Mouse (Mus musculus): ENCODE measurements around the gene Inhbc. TPM values are rescaled to one million over a fixed set of nuclear protein-coding genes. Genes with fewer than 3 reads are reported as not detected.

Inhbc gene
- polyA plus RNA-seq, 1 experiment = not detected

- Histone ChIP-seq H3K27ac (replicated peaks; ENCODE audit: low read depth, low read length) (no peak overlapping the region), H3K4me3 (ENCODE audit: insufficient read depth, low read depth, low read length) (no peak overlapping the region), H3K4me1 (ENCODE audit: control insufficient read depth, insufficient read depth, insufficient read length, low read length) (no peaks in the 10 kb centered on the region)
These were observed 3.1 kb downstream of the Inhbc start for GRCm38 (mm10) chr10:127367116-127367515.

DNA sequence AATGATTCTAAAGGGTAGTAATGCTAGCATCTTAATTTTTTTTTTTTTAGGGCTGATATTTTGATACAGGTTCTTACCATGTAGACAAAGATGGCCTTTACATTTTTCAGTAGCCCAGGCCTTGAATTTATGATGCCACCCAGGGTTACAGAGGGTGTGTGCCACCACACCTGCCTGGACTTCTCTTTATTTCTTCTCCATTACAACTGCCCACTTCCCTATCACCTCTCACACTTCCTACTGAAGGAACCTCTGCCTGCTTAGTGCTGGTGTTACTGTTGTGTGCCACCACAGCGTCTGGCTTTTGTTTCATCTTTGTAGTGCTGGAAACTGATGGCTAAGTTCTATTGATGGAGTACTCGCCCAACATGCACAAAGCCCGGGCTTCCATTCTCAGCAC lies 9.5 kb downstream of the Inhbc start:
- Histone ChIP-seq H3K4me1 (ENCODE audit: control insufficient read depth, insufficient read depth, insufficient read length, low read length) (no peaks in the 10 kb centered on the region), H3K27ac (replicated peaks; ENCODE audit: low read depth, low read length) (no peak overlapping the region), H3K4me3 (ENCODE audit: insufficient read depth, low read depth, low read length) (no peak overlapping the region)

GRCm38 (mm10) chr10:127355336-127355735 lies 14.9 kb downstream of the Inhbc start:
- Histone ChIP-seq H3K4me1 (ENCODE audit: control insufficient read depth, insufficient read depth, insufficient read length, low read length) (no peaks in the 10 kb centered on the region), H3K4me3 (ENCODE audit: insufficient read depth, low read depth, low read length) (no peak overlapping the region), H3K27ac (replicated peaks; ENCODE audit: low read depth, low read length) (no peak overlapping the region)

DNA sequence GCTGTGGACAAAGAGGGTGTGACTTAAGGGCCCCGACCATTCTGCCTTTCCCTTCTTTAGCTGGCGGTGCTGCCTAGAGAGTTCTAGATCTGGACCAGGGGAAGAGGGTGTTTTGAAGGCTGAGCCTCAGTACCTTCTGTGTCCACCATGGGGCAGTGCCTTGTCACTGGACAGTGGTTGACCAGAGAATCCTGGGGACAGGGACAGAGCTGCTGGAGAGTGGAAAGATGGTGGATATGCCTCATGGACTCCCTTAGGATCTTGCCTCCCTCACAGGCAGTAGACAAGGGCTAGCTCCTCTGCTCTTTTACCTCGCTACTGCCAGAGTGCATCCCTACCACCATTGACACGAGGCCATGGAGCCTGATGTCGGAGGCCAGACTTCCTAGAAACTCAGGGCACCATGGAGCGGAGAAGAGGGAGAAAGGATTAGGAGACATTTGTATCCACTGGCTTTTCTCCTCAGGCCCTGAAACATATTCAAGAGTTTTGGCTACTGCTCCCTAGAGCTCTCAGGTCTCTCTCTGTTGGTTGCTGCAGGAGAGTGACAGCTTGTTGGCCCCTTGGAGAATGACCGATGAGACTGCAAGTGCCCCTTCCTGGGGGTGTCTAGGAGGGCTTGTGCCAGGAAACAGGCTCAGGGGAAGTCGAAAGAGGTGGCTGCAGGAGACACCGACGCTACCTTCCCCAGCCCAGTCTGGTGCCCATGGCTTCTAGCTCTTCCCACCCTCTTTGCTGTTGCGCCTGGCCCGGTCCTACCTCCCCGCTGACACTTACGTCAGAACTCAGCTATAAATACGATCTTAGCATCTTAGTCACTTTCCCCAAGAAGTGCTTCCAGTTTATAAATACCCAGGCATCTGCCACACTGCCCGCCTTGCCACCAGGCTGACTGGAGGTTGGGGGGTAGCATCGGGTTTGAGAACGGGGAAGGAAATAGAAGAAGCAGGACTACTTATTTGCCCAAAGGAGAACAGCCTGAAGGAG lies 16.0 kb downstream of the Inhbc start, which contains the start of gene Inhbe:
TSS of gene Inhbe (minus strand) at position 503 of the 987 bp plus-strand sequence.
- H3K27ac ChIP-seq (replicated peaks; ENCODE audit: low read depth, low read length) = no peak within 1 kb of the TSS
- no peak within 1 kb of the TSS for H3K4me3 ChIP-seq (ENCODE audit: insufficient read depth, low read depth, low read length)
- no peaks in the 10 kb centered on the region for H3K4me1 ChIP-seq (ENCODE audit: control insufficient read depth, insufficient read depth, insufficient read length, low read length)

DNA sequence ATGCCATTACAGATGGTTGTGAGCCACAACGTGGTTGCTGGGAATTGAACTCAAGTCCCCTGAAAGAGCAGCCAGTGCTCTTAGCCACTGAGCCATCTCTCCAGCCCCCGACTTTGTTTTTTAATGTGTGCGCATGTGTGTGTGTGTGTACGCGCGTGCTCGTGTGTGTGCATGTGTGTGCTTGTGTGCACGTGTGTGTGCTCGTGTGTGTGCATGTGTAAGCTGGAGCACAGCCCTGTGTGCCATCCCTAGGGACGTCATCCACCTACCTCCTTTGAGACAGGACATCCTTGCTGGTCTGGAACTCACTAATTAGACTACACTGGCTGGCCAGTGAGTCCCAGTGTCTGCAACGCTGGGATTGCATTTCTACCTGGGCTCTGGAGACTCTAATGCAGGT lies 17.5 kb downstream of the Inhbc start:
- no peak overlapping the region for H3K4me3 ChIP-seq (ENCODE audit: insufficient read depth, low read depth, low read length)
- H3K27ac ChIP-seq (replicated peaks; ENCODE audit: low read depth, low read length) = no peak overlapping the region
- H3K4me1 ChIP-seq (ENCODE audit: control insufficient read depth, insufficient read depth, insufficient read length, low read length) = no peaks in the 10 kb centered on the region

DNA sequence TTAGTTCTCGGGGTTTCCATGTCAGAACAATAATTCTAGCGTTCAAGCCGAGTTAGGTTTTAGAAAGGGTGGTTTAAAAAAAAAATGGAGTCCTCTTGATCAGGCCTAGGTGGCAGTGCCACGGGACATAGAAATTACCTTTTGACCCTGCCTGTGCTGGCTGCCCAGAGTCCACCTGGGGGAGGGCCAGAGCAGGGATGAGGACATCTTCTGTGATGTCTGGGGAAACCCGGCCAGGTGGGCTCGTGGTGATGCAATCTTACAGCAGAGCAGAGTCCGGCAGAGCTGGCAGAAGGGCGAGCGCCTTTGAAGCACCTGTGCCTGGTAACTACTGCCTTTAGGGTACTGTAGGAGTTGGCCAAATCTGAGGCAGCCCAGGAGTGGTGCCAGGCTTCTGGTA lies 18.0 kb downstream of the Inhbc start:
- no peak overlapping the region for H3K27ac ChIP-seq (replicated peaks; ENCODE audit: low read depth, low read length)
- H3K4me3 ChIP-seq (ENCODE audit: insufficient read depth, low read depth, low read length) = no peak overlapping the region

DNA sequence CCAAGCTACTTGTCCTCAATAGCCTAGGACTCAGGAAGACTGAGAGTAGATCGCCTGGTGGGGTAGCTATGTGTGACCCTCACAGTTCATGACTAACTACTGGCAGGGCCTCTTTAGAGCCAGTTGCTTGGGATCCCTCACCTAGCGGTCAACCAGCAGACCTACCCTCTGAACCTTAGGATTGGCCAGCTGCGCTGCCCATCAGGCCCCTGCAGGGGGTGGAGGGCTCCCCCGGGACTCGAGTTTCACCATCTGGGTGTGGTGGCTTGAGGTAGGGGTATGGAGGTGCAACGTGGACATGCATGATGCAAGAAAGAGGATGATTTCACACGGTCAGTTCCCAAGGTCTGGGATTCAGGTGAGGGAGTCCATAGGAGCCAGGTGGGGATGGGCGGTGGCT lies 18.5 kb downstream of the Inhbc start:
- H3K4me3 ChIP-seq (ENCODE audit: insufficient read depth, low read depth, low read length) = no peak overlapping the region
- H3K27ac ChIP-seq (replicated peaks; ENCODE audit: low read depth, low read length) = no peak overlapping the region
- H3K4me1 ChIP-seq (ENCODE audit: control insufficient read depth, insufficient read depth, insufficient read length, low read length) = no peaks in the 10 kb centered on the region

More for the DNA sequence above, 18.0 kb downstream of the Inhbc start:
- H3K4me1 ChIP-seq (ENCODE audit: control insufficient read depth, insufficient read depth, insufficient read length, low read length) = no peaks in the 10 kb centered on the region

- H3K4me3 ChIP-seq (ENCODE audit: insufficient read depth, low read depth, low read length) = no peak overlapping the region
- no peaks in the 10 kb centered on the region for H3K4me1 ChIP-seq (ENCODE audit: control insufficient read depth, insufficient read depth, insufficient read length, low read length)
- H3K27ac ChIP-seq (replicated peaks; ENCODE audit: low read depth, low read length) = no peak overlapping the region
These were observed 19.0 kb downstream of the Inhbc start for GRCm38 (mm10) chr10:127351285-127351595.

- Histone ChIP-seq H3K4me3 (ENCODE audit: insufficient read depth, low read depth, low read length) (no peak overlapping the region), H3K4me1 (ENCODE audit: control insufficient read depth, insufficient read depth, insufficient read length, low read length) (no peaks in the 10 kb centered on the region), H3K27ac (replicated peaks; ENCODE audit: low read depth, low read length) (no peak overlapping the region)
These were observed 19.5 kb downstream of the Inhbc start for GRCm38 (mm10) chr10:127350594-127351284.

DNA sequence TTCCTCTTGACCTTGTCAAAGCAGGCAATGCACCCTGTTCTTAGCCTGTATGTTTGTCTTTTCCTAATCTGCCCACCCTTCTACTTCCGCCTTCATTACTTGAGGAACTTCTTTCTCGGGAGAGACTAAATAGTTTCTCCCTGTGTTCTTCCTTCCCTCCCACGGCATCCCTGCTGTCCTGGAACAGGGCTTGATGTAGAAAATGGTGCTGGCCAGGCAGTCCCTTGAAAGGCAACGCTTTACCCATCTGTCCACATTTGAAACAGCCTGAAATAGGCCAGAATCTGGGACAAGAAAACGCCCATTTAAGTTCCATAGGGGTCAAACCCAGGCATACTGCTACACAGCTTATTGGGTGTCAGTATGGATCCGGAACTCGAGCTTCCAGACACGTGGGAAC lies 20.4 kb downstream of the Inhbc start:
- H3K27ac ChIP-seq (replicated peaks; ENCODE audit: low read depth, low read length) = no peak overlapping the region
- H3K4me3 ChIP-seq (ENCODE audit: insufficient read depth, low read depth, low read length) = no peak overlapping the region

DNA sequence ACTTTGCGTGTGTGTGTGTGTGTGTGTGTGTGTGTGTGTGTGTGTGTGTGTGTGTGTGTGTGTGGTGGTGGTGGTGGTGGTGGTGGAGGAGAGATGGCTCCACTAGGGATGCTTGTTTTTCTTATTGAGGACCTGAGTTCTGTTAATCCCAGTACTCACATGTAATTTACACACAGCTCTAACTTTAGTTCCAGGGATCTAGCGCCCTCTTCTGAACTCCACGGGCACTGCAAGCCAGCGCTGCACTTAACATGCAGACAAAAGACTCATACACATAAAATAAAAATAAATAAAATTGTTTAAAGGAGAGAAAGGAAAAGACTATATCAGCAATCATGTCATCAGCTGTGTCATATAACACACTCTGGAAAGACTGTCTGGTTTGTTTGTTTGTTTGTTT lies 21.3 kb downstream of the Inhbc start:
- no peak overlapping the region for H3K4me3 ChIP-seq (ENCODE audit: insufficient read depth, low read depth, low read length)
- no peak overlapping the region for H3K27ac ChIP-seq (replicated peaks; ENCODE audit: low read depth, low read length)
- H3K4me1 ChIP-seq (ENCODE audit: control insufficient read depth, insufficient read depth, insufficient read length, low read length) = no peaks in the 10 kb centered on the region

More for the DNA sequence above, 20.4 kb downstream of the Inhbc start:
- no peaks in the 10 kb centered on the region for H3K4me1 ChIP-seq (ENCODE audit: control insufficient read depth, insufficient read depth, insufficient read length, low read length)

GRCm38 (mm10) chr10:127346173-127346572 lies 24.1 kb downstream of the Inhbc start:
- H3K4me1 ChIP-seq (ENCODE audit: control insufficient read depth, insufficient read depth, insufficient read length, low read length) = no peaks in the 10 kb centered on the region
- no peak overlapping the region for H3K27ac ChIP-seq (replicated peaks; ENCODE audit: low read depth, low read length)
- no peak overlapping the region for H3K4me3 ChIP-seq (ENCODE audit: insufficient read depth, low read depth, low read length)

DNA sequence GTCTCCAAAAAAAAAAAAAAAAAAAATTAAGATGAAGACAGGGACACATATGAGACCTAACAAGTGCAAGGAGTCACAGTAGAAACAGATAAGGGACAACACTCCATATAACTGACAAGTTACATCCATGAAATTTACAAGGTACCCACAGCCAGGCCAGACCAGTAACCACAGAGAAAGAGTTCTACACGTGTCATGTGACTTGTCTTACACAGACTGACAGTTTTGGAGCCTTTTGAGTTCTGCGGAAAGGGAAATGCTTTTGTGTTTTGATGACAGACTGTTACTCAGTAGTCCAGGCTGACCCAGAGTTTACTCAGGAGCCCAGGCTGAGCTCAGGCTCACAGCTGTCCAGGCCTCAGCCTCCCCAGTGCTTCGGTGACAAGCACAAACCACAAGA lies 27.2 kb downstream of the Inhbc start:
- H3K27ac ChIP-seq (replicated peaks; ENCODE audit: low read depth, low read length) = no peak overlapping the region
- H3K4me1 ChIP-seq (ENCODE audit: control insufficient read depth, insufficient read depth, insufficient read length, low read length) = no peaks in the 10 kb centered on the region
- H3K4me3 ChIP-seq (ENCODE audit: insufficient read depth, low read depth, low read length) = no peak overlapping the region

- no peaks in the 10 kb centered on the region for H3K4me1 ChIP-seq (ENCODE audit: control insufficient read depth, insufficient read depth, insufficient read length, low read length)
- no peak within 1 kb of the TSS for H3K27ac ChIP-seq (replicated peaks; ENCODE audit: low read depth, low read length)
- peak within 1 kb of the TSS; percentile 52 for H3K4me3 ChIP-seq (ENCODE audit: insufficient read depth, low read depth, low read length)
These were observed 28.2 kb downstream of the Inhbc start, which contains the start of gene Gli1 for GRCm38 (mm10) chr10:127341891-127342639. TSS of gene Gli1 (minus strand) at chr10:127341974.

- Histone ChIP-seq H3K27ac (replicated peaks; ENCODE audit: low read depth, low read length) (no peak overlapping the region), H3K4me1 (ENCODE audit: control insufficient read depth, insufficient read depth, insufficient read length, low read length) (no peaks in the 10 kb centered on the region), H3K4me3 (ENCODE audit: insufficient read depth, low read depth, low read length) (peak overlapping the region; percentile 1; the same call in 1 of the 2 replicates)
These were observed 28.9 kb downstream of the Inhbc start for GRCm38 (mm10) chr10:127341360-127341690.
